Mouse (Mus musculus): Measurements from ENCODE around the gene Lnx1.
A peak's percentile ranks its signal among the peaks of the same experiment; 100 is the strongest.

Lnx1 gene

GRCm38 (mm10) chr5:74694390-74694801 lies 8.3 kb downstream of the Lnx1 start:
- DNase-seq, result no peak

GRCm38 (mm10) chr5:74693836-74694235 lies 8.9 kb downstream of the Lnx1 start:
- DNase-seq, result peak; percentile 39

- DNase-seq, result no peak
Measured at GRCm38 (mm10) chr5:74692411-74693090, 10.2 kb downstream of the Lnx1 start.

DNA sequence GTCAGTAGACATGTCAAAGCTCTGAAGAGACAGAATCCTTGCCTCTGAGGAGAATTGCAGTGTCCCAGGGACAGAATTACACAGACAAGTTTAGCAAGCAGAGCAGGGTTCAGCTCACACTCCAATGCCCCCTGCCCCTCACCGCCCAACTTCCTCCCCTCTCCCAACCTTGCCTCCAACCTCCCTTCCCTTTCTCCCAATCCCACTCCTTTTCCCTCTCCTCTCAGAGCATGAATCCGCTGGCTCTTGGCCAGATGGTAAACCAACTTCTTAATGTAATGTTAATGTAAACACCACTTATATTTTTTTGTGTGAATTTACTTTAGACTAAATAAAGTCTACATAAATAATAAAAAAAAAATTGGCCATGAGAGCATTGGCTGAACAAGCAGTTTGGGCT lies 13.9 kb downstream of the Lnx1 start:
- no peak for DNase-seq

- no peak for DNase-seq
Measured at GRCm38 (mm10) chr5:74684944-74685343, 17.8 kb downstream of the Lnx1 start.

GRCm38 (mm10) chr5:74683832-74684231 lies 18.9 kb downstream of the Lnx1 start:
- DNase-seq, result no peak

GRCm38 (mm10) chr5:74682735-74683134 lies 20.0 kb downstream of the Lnx1 start:
- DNase-seq, result no peak

DNA sequence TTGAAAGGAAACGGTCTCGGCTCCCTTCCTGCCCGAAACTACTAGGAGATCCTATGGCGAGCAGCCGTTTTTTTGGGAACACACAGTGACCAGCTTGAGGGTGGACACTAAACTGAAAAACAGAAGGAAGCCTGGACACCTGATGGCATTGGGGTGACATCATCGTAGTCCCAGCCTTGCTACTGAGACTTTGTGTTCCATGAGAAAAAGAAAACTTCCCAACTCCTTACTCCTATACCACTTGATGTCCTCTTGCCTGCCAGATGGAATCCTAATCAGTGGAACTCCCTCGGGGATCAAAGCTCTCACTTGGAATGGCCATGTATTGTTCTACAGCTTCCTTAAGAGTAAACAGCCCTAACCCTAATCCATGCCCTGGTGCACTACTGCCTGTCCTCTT lies 23.1 kb downstream of the Lnx1 start:
- no peak for DNase-seq

DNA sequence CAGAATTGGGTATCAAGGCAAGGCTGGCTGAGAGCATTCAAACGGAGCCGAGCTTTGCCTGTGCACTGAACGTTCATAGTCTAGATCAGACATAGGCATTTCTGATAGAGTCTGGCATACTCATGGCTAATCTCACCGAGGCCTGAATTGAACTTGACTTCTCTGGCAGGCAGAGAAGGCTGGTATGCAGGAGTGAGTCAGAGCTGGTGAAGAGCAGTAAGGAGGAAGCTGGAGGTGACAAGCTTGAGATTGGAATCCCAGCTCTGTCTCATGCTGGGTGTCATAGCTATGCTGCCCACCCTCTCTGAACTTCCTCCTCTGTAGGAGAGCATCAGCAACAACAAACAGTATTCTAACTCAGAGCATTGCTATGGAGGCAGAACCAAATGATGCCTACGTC lies 24.0 kb downstream of the Lnx1 start:
- no peak for DNase-seq

DNA sequence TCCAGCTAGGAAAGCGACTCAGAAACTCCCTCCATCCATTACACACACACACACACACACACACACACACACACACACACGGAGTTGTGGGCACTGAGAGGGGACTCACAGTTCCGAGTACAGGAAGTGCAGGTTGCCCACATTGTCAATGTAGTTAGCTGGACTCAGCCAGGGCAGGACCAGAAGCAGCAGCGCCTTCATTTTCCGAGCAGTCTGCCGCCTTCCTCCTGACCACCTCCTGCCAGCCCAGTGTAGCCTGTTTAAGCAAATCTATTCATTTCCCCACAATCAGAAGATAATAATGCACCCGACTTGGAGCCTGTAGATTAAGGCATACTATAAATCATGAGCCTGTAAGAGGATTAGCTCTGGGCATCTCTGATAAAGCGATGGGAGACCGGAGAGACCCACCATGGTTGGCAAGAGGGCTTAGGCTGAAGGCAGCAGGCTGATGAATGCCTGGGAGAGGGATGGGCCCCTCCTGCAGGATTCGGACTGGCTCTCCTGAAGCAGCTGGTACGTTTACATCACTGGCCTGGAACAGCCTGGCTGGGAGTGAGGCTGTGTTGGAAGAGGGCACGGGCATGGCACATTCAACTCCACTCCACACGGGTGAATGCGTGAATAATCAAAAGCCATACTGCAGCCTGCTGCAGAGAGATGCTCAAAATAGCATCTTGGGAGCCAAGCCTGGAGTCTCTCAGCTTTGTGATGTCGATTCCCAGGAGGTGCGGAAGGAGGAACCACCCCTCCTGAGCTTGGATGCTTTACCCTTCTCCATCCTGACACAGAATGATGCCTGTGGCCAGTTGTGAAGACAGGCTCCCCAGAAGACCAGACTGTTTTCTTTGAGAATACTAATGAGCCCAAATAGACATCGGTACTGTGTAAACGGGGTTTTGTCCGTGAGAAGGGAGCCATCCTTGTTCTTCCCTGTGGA lies 25.0 kb downstream of the Lnx1 start:
- peak; percentile 80 for DNase-seq

- no peak for DNase-seq
Measured at GRCm38 (mm10) chr5:74672556-74672955, 30.2 kb downstream of the Lnx1 start.

DNA sequence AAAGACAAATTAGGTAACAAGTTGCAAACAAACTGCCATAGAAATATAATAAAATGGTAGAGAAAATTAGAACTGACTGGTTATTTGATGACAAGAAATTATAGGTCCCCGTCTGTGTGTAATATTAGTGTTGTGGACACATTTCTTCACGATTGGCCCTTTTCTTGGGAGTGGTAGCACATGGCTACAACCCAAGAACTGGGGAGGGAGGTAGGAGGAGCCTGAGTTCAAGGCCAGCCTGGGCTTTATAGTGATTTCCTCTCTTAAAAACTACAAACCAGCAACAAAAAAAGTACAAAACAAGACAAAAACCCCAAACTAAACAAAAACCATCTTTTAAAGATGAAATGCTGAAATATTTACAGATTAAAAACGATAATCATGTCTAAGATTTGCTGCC lies 31.8 kb downstream of the Lnx1 start:
- no peak for DNase-seq

GRCm38 (mm10) chr5:74669925-74670324 lies 32.8 kb downstream of the Lnx1 start:
- DNase-seq, result no peak

DNA sequence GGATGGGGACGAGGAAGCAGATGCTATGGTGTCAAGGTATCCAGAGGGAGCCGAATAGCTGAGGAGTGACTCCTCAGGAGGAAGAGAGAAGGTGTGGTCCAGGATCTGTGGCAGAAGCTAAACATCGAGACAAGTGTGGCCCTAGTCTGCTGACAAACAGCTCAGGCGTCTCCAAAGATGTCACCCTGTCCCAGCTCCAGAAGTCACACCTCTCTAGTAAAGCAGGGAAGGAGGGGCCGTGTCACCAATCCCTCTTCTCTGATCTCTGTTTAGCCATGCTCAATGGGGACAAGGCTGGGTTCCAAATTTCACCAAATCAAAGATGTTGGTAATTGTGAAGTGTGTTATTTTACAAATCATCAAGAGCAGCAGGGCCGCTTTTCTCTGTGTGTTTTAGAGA lies 33.8 kb downstream of the Lnx1 start:
- no peak for DNase-seq

DNA sequence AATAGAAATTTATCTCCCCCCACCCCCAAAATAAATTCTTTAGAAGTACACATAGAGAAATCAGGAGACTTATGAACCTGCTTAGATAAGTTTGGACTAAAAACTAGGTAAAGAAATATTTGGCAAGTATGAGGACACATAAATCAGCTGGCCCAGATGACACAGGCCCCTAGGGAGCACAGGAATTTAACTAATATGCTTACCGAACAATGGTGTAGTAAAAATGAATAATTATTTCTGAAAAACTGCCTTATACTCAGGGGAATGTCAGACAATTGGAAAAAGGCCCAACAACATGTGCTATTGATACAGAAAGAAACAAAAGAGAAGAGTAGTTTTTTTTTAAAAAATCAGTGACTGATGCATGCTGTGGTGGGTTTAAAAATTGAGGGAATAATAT lies 40.1 kb downstream of the Lnx1 start:
- no peak for DNase-seq

DNA sequence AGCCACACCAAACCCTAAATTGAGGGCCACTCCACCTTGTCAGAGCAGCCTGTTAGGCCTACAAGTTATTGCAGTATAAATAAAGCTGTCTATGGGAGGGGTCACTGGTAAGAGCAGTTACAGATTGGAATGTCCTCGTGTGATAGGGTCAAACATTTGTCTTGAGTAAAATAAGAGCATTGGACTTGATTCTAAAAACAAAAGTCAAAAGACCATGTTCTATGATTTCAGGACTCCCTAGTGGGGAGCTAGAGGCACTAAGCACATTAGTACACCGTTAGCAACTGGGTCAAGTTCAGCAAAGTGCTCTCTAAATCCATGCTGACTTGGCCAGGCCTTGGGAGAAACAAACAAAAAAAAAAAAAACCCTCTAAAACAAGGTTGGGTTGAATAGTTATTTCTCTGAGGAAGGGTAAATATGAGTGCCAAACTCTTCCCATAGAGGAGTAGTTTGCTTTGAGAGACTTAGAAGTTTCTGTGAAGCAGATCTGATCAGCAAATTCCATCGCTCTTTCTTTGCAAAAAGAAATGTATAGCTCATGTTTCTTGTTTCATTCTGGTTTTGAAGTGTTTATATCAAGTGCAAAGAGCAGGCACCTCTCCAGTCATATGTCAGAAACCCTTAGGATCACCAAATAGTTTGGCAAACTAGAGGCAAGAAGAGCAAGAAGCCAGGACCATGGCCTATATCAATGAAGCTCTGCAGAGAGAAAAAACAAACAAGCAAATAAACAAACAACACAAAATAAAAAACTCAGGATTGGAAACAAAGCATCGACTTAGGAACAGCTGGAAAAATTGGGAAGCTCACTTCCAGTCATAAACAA lies 40.8 kb downstream of the Lnx1 start:
- no peak for DNase-seq

GRCm38 (mm10) chr5:74659856-74660255 lies 42.9 kb downstream of the Lnx1 start:
- no peak for DNase-seq

- no peak for DNase-seq
Measured at GRCm38 (mm10) chr5:74659281-74659680, 43.4 kb downstream of the Lnx1 start.

DNA sequence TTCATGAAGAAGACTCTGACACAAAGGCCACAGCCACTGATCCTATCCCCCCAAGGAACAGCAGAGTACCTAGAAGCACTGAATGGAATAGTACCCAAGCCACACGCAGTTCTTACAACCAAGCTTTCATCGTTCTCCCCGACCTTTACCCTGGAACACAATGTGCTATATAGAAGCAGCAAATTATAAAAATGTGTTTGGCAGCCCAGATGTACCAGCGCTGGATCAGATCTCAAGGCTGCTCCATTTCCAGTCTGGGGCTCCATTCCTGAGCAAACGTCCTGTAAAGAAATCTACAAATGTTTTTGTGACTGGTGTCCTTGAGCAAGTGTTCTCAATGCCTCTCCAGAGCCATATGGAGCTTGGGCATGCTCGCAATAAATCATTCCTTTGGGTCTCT lies 44.8 kb downstream of the Lnx1 start:
- DNase-seq, result no peak

- DNase-seq, result no peak
Measured at GRCm38 (mm10) chr5:74656410-74656809, 46.3 kb downstream of the Lnx1 start.

DNA sequence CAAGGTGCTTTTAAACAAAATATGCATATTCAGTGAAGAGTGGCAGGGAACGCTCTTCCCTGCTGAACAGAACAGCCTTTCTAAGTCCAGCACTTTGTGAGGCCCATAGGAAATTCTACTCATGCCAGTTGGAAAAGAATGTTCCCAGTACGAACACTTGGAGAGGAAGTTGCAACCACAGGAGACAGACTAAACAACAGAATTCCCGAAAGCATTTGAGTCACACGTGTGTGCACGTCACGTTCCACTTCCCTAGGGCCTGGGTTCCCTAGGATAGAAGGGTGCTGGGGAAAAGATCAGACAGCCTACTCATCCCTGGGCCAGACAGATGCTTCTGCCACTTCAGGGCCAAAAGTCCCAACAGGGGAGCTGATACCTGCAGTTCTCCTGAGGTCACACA lies 48.2 kb downstream of the Lnx1 start:
- no peak for DNase-seq

- DNase-seq, result no peak
Measured at GRCm38 (mm10) chr5:74653766-74654165, 48.9 kb downstream of the Lnx1 start.

GRCm38 (mm10) chr5:74649122-74649521 lies 53.6 kb downstream of the Lnx1 start:
- DNase-seq, result no peak

All from cerebellum, adult 11 months (tissue).